Mouse (Mus musculus) frontal cortex, postnatal 25 days (tissue): Measurements from ENCODE around the gene Lta.

Source experiments
- DNase-seq, 2 experiments: peaks; one replicate each; pipeline ENCODE4 v3.0.0; 2022; ENCODE audit warnings: low spot score in 2 of 2

Lta gene

GRCm38 (mm10) chr17:35159638-35160037 lies 45.5 kb downstream of the Lta start:
- no peak for DNase-seq

- no peak for DNase-seq
These were observed 46.1 kb downstream of the Lta start for GRCm38 (mm10) chr17:35158850-35159593.

- DNase-seq, result no peak
These were observed 47.4 kb downstream of the Lta start for GRCm38 (mm10) chr17:35157661-35158175.

- DNase-seq, result no peak
These were observed 47.9 kb downstream of the Lta start for GRCm38 (mm10) chr17:35157254-35157653.

- DNase-seq, result no peak
These were observed 48.5 kb downstream of the Lta start for GRCm38 (mm10) chr17:35156461-35157200.

GRCm38 (mm10) chr17:35155451-35155850 lies 49.7 kb downstream of the Lta start:
- no peak for DNase-seq

- no peak for DNase-seq
These were observed 50.5 kb downstream of the Lta start for GRCm38 (mm10) chr17:35154616-35155015.

GRCm38 (mm10) chr17:35153931-35154330 lies 51.2 kb downstream of the Lta start:
- no peak for DNase-seq
